7 mouse cellular contexts compared by ENCODE assay signal in genomic region chr14:75844867-75845697, GRCm38 (mm10). TPM values are rescaled to one million over a fixed set of nuclear protein-coding genes. Genes with fewer than 3 reads are reported as not detected.
A peak's percentile ranks its signal among the peaks of the same experiment; 100 is the strongest.
DNase-seq lines count a peak whose midpoint lies in the region; ATAC-seq lines count a peak whose summit lies in the region.

Gene Tpt1, plus strand, starts transcription at chr14:75845093.

- DNase-seq in adrenal gland, postnatal 14 days, result peak; percentile 100
- peak; percentile 97 for DNase-seq in embryonic facial prominence, embryonic 11.5 days (ENCODE audit: low spot score)
- DNase-seq in kidney, adult 11 months, result peak; percentile 99
- DNase-seq in limb, embryonic 10.5 days (ENCODE audit: low spot score), result peak; percentile 100
- DNase-seq in spleen, adult 12 weeks (ENCODE audit: low spot score), result peak; percentile 99

- H3K4me1 ChIP-seq in embryonic facial prominence, embryonic 11.5 days (ENCODE audit: control insufficient read depth, insufficient read depth, low read length), result no peaks in the 10 kb centered on the region; the same call in none of the 2 replicates
- peaks cover 13% of the 10 kb centered on the region for H3K4me1 ChIP-seq in limb, embryonic 10.5 days
- peaks cover 41% of the 10 kb centered on the region for H3K4me1 ChIP-seq in midbrain, embryonic 13.5 days (replicated peaks)

- H3K27me3 ChIP-seq in embryonic facial prominence, embryonic 11.5 days (ENCODE audit: control insufficient read depth, insufficient read depth, low read length), result no peaks in the 10 kb centered on the region
- no peaks in the 10 kb centered on the region for H3K27me3 ChIP-seq in limb, embryonic 10.5 days (ENCODE audit: low read depth, poor library complexity, severe bottlenecking)
- no peaks in the 10 kb centered on the region for H3K27me3 ChIP-seq in midbrain, embryonic 13.5 days

- peaks cover 20% of the 10 kb centered on the region for H3K36me3 ChIP-seq in embryonic facial prominence, embryonic 11.5 days (replicated peaks; ENCODE audit: control insufficient read depth, insufficient read depth, low read depth, low read length)
- H3K36me3 ChIP-seq in limb, embryonic 10.5 days, result peaks cover 39% of the 10 kb centered on the region
- H3K36me3 ChIP-seq in midbrain, embryonic 13.5 days, result peaks cover 34% of the 10 kb centered on the region

- peak within 1 kb of the TSS; percentile 40 for H3K4me2 ChIP-seq in embryonic facial prominence, embryonic 11.5 days (ENCODE audit: low read depth, low read length)
- H3K4me2 ChIP-seq in midbrain, embryonic 13.5 days (replicated peaks), result peak within 1 kb of the TSS; percentile 72

- H3K4me3 ChIP-seq in embryonic facial prominence, embryonic 11.5 days (ENCODE audit: low read depth, low read length), result peak within 1 kb of the TSS; percentile 87
- peak within 1 kb of the TSS; percentile 91 for H3K4me3 ChIP-seq in limb, embryonic 10.5 days
- H3K4me3 ChIP-seq in midbrain, embryonic 13.5 days (replicated peaks), result peak within 1 kb of the TSS; percentile 80

- WGBS in embryonic facial prominence, embryonic 11.5 days, result under 1% methylated on average over 92 of the region's 108 CpGs
- under 1% methylated on average over 104 of the region's 108 CpGs for WGBS in limb, embryonic 10.5 days
- 1% methylated on average over 98 of the region's 108 CpGs for WGBS in midbrain, embryonic 13.5 days

- H3K9ac ChIP-seq in embryonic facial prominence, embryonic 11.5 days (replicated peaks; ENCODE audit: low read length), result peak within 1 kb of the TSS; percentile 94
- peak within 1 kb of the TSS; percentile 92 for H3K9ac ChIP-seq in midbrain, embryonic 13.5 days (replicated peaks)

- peak; percentile 96 for ATAC-seq in embryonic facial prominence, embryonic 11.5 days (replicated peaks; ENCODE audit: insufficient number of reproducible peaks, low FRiP score, low TSS enrichment, low read depth)
- peak; percentile 88 for ATAC-seq in granulocyte monocyte progenitor cell, adult 5-6 weeks (replicated peaks; ENCODE audit: poor library complexity, severe bottlenecking)
- ATAC-seq in midbrain, embryonic 13.5 days, result peak; percentile 96

- H3K9me3 ChIP-seq in embryonic facial prominence, embryonic 11.5 days (replicated peaks; ENCODE audit: control insufficient read depth, low read length), result no peaks in the 10 kb centered on the region
- no peaks in the 10 kb centered on the region for H3K9me3 ChIP-seq in limb, embryonic 10.5 days (replicated peaks)
- H3K9me3 ChIP-seq in midbrain, embryonic 13.5 days, result no peaks in the 10 kb centered on the region

- H3K27ac ChIP-seq in embryonic facial prominence, embryonic 11.5 days (replicated peaks; ENCODE audit: low read depth, low read length), result peak within 1 kb of the TSS; percentile 94
- H3K27ac ChIP-seq in limb, embryonic 10.5 days, result peak within 1 kb of the TSS; percentile 98
- H3K27ac ChIP-seq in midbrain, embryonic 13.5 days, result peak within 1 kb of the TSS; percentile 99

RNA-seq across cellular contexts. Expression of gene Tpt1, which starts in this region (rescaled TPM):
- 2,745 and 3,054 TPM in 2 replicates for total RNA-seq in adrenal gland, postnatal 14 days (2021)
- polyA plus RNA-seq in embryonic facial prominence, embryonic 11.5 days (2014; fragmentation: Nextera tagmentation; extraction: Ambion mirVana), result 1,068 and 1,141 TPM in 2 replicates
- total RNA-seq in granulocyte monocyte progenitor cell, adult 5-6 weeks (2014; fragmentation: Nextera tagmentation), result 4,580 and 4,737 TPM in 2 replicates
- total RNA-seq in granulocyte monocyte progenitor cell, adult 5-6 weeks (2017), result 844 and 942 TPM in 2 replicates
- polyA plus RNA-seq in limb, embryonic 10.5 days (2016; fragmentation: Nextera tagmentation; extraction: Ambion mirVana), result 830 and 926 TPM in 2 replicates
- 876 and 886 TPM in 2 replicates for polyA plus RNA-seq in midbrain, embryonic 13.5 days (2015; fragmentation: Nextera tagmentation; extraction: Ambion mirVana)

Comparison
In these comparisons a context has a peak if more than half of its experiments do, and no peak if none do; other contexts are left out.
1. Peak in every context shown above with its lines: DNase-seq, ATAC-seq, H3K4me3 ChIP-seq and H3K27ac ChIP-seq.